Mouse (Mus musculus): Measurements from ENCODE around the gene Erbb2.

Gene Erbb2

DNA sequence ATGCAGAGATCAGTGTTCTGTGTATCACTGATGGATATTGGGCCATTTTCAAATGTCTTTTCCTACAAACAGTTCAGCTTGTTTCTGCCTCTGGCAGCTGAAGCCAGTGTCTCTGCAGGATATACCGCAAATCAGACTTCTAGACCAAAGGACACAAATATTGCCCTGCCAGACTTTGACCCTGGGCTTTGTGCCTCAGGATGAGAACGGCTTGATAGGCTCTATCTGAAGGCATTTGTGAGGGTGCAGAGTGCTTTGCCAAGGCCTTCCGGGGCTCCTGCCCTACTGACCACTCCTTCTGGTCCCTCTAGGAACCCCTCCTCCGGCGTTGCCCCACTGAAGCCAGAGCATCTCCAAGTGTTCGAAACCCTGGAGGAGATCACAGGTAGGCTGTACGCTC lies 14.3 kb downstream of the Erbb2 start:
- no peak for DNase-seq

DNA sequence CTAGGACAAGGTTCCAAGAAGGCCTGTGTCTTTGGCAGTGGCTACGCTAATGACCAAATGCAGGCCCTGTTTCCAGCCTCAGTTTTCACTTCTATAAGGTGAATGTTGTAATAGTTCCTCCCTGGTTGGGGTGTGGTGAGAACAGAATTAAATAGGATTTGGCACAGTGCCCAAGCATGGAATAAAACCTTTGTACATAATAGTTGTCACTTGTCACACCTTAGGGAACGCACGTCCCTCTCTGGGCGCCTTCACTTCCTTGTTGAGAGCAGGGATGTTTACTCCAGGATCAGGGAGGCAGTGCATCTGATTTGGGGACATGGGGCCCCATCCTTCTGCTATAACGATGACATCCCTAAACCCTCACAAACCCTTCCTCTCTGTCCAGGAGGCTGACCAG lies 16.2 kb downstream of the Erbb2 start:
- DNase-seq = no peak

DNA sequence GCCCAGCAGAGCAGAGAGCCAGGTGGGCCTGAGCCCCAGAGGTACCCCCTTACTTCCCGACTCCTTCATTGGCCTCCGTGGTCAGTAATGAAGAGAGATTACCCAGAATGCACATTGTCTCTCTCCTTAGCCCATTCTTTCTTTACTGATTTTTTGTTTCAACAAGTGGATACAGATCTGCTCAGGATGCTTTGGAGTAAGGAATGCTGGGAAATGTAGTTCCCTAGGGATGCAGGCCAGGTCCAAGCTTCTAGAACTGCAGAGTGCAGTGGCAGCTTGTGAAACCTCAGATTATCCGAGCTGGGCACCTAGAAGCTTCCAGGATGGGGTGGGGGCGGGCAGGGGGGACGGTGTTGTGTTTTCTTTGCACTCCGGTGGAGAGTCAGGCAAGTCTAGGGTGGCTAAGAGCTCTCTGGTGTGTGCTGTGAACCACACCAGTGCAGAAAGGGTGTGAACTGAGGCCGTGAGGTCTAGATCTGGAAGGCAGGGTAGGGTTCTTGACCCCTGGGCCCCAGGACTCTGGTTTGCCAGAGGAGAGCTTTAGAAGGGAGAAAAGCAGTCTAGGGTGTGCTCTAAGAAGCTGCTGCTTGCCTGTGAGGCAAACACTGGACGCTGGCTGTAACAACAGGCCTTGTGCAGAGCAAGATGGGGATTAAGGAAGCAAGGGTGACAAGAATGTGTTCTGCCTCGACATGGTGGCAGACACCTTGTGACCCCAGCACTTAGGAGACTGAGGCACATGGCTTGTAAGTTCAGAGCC lies 19.7 kb downstream of the Erbb2 start:
- no peak for DNase-seq

DNA sequence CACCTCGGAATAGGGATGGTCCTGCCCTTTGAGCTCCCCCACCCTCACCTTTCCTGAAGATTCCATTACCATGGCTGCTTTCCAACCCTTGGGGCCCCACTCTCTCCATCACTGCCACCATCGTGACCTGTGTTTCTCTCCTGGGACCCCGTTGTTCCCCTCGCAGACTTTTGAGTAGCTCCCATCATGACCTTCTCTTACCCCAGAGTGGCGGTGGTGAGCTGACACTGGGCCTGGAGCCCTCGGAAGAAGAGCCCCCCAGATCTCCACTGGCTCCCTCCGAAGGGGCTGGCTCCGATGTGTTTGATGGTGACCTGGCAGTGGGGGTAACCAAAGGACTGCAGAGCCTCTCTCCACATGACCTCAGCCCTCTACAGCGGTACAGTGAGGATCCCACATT lies 23.5 kb downstream of the Erbb2 start:
- no peak for DNase-seq

DNA sequence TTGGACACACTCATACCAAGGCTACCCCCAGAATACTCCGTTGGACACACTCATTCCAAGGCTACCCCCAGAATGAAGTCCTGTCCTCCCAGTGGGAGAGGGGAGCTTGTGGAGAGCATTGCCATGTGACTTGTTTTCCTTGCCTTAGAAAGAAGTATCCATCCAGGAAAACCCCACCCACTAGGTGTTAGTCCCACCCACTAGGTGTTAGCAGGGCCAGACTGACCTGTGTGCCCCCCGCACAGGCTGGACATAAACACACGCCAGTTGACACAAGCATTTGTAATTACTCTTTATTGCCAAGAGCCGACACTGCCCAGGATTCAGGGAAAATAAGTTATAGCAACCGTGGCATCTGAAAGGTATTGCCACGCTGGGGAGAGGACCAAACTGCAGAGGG lies 25.2 kb downstream of the Erbb2 start:
- no peak for DNase-seq

DNA sequence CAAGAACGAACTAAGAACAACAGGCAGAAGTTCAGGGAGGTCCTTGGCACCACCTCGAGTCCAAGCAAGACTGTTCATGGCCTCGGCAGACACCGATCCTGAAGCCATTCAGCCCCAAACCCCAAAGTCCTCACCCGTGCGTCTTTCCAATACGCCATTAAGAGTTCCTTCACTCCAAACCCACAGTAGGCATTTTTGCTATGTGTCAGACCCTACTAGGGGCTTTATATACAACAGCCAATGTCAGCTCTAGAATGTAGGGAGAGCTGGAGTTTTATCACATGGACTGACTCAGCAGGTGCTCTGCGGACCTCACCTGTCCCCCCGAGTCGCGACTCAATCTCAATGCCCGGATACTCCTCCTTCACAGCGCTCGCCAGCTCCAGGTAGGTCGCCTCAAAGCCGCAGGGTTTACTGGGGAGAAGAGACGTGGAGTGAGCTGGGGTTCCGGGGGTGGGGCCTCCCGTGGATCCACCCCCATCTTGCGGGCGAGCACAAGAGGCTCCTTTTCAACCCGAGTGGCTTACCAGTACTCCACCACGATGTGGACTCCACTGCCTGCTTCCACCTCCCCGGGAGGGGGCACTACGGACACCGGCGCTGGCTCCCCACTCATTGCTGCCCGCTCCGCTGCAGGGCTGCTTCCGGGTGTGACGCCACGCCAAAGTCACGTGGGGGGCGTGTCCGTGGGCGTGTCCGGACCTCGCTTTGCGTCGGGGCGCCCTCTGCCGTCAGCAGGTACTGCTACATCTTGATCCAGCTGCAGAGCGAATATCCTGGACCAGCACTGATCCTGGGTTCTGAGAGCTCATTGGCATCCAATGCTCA lies 26.3 kb downstream of the Erbb2 start, which contains the start of gene Mien1:
Mien1 (minus strand) TSS at position 661 of the 828 bp plus-strand sequence.
- DNase-seq = peak; percentile 92

DNA sequence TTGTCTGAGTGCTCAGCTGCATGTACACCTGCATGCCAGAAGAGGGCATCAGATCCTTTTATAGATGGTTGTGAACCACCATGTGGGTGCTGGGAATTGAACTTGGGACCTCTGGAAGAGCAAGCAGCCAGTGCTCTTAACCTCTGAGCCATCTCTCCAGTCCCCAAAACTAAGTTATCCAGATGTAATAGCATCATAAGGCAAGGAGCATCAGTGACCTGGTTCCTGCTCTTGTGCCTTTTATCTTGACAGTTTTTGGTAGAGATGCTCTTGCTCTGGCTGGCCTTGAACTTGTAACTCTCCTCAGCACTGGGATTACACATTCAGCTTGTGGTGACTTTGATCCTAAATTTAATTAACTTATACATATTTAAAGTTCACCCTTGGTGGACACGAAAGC lies 31.4 kb downstream of the Erbb2 start:
- no peak for DNase-seq

DNA sequence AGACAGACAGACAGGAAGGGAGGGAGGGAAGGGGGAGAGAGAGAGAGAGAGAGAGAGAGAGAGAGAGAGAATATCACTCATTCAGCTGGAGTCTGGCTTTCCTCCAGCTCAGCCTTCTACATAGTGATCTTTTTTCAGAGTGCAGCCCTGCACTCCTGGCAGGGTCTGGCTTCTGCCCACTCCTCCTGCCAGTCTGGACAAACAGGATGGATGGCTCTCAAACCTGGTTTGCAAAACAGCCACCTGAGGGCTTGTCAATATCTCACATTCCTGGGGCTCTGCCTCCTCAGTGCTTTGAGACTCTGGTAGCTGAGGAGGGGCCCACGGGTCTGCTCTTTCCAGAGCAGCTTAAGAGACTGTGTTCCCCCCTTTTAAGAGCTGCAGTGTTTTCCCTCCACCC lies 33.0 kb downstream of the Erbb2 start:
- no peak for DNase-seq

DNA sequence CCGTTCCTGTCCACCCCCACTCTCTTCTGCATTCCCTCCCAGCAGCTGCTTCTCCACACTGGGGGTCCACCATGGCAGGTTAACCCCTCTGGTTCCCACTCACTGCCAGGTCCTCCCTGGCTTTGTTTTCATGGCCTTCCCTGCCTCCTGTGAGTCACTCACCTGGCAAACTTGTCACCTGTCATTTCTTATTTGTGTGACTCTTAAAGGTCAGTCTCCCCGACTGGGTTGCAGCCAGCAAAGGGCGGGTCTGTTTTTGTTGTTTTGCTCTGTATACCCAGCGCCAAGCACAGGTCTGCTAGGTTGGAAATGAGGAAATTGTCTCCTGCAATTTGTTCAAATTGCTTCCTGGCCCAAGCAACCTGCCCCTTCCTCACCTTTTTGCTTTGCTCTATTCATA lies 33.4 kb downstream of the Erbb2 start:
- DNase-seq = no peak

DNA sequence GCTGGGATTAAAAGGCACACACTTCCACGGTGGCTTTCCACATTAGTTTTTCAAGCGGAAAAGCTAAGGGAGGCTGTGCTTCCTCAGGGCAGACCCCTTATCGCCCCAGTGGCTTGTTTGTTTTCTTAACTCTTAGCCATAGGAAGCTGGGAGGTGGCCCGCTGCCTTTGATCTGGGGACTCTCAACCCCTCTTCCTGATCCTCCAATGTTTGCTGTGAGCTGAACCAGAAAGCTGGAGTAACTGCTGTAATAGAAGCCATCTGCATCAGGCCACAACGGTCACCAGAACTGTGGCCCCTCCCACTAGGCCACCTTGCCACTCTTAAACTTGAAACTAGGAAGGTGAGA lies 33.9 kb downstream of the Erbb2 start, which contains the start of gene Grb7:
Grb7 (plus strand) TSS at position 182 of the 349 bp plus-strand sequence.
- no peak for DNase-seq

DNA sequence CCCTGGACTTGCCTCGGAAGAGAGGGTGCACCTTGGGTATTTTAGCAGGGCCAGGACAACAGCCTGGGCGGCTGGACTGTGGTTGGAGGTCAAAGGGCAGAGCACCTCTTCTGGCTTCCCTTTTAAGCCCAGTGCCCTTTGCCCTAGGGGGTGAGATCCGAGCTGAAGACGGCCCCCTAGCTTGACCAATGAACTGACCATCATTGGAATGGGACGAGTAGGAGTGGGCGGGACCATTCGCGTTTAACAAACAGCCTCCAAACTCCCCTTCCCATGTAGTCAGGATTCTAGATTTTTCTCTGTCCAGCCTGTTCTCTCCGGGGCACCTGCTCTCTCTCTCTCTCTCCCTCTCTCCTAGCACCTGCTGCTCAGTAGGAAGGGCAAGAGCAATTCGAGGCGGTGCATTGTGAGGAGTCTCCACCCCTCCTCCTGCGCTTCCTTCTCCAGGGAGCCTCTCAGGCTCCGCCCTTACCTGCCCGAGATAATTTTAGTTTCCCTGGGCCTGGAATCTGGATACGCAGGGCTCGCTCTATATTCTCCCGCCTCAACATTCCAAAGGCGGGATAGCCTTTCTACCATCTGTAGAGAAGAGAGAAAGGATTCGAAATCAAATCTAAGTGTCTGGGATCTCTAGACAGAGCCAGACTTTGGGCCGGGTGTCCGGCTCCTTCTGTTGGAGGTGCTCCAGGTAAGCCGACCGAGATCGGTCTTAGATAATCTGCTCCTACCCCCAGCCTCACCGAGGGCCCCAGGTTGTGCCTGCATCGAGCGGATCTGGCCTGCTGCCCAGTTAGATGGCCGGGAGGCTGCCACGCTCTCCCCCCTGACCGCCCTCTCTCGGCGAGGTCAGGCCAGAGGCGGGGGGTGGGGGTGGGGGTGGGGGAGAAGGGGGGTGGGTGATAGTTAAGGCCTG lies 34.5 kb downstream of the Erbb2 start:
- no peak for DNase-seq

DNA sequence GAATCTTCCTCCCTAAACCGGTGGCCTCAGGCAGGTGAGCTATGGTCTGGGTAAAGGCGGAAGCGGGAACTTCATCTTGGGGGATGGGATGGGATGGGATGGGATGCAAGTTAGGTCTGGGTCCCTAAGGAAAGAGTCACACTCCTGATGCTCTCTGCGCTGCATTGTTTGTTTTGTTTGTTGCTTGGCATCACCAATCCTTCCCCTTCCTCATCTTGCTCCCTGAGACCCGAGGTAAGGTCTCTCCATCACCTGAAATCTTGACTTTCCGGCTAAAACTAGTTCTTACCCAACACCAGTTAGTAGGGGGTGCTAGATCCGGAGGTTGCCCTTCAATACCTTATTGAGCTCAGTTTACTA lies 35.2 kb downstream of the Erbb2 start:
- DNase-seq = no peak

DNA sequence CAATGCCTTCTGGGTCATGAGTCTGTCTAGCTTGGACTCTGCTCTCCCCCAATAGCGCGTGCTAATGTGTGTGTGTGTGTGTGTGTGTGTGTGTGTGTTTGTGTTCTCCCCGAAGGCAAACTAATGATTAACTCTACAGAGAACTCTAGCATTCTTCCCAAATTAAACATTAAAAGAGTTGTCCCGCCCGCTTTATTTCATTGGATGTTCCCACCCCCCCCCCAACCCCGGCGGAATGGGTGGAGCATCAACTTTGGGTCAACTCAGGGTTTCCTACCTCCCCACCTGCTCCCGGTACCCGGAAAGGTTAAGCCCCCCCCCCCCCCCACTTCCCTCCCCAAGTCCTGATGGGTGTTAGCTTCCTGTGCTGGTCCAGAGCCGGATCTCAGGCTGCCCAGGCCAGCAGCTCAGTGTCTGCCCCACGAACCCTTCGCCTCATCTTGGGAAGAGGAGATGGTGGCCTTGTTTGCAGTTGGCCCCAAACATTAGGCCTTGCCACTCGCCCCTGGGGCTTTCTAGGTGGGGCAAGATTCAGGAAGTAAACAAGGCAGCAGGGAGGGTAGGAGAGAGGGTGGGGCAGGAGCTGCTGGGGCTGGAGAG lies 36.0 kb downstream of the Erbb2 start:
- DNase-seq = no peak

DNA sequence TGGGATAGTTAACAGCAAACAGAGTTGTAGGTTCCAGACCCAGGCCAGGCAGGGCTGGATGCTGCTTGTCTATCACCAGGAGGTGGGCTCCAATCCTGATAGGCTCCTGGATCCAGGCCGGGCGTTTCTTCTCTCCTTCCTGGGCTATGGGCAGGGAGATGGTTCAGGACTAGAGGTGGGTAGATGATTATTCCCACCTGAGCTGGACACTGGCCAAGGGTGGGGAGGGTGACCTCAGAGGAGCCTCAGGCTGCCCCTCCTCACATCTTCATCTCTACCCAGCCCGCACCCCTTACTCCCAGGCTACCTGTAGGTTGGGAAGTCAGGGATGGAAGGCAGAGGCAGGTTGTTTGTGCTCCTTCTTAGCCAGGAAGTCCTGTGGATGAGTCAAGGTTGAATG lies 37.1 kb downstream of the Erbb2 start:
- DNase-seq = no peak

DNA sequence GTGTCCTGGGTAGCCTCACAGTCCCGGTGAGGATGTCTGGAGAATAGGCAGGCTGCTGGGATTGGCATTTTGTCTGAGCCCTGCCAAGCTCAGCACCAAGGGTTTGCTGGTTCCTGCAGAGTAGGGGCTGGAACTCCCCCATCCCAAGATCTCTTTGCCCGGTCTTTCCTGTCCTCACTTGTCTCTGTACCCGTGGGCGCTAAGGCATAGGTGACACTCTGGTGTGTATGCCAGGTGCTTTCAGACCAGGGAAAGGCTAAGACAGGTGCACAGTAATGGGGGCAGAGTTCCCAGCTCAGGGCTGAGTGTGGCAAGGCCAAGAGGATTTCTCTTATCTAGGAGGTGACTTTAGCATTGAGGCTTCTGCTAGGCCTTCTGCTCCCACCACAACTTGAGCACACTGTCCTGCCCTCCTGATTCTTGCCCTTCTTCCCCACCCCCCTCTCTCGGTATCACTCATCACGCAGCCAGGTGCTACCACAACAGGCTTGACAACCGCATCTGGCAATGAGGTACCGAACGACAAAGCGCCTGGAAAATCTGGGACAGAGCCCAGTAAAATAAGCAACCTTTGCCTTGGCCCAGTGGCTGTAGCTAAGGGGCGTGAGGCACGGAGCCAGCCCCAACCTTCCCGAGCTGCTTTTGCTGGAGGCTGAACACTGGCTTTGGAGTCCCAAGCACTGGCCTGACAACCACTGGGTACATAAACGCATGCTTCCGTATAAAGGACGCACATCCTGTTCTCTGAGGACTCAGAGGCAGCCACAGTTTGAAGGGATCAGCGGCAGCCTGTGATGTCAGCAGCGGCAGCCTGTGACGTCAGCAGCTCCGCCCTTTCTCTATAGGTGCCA lies 37.9 kb downstream of the Erbb2 start:
- no peak for DNase-seq

DNA sequence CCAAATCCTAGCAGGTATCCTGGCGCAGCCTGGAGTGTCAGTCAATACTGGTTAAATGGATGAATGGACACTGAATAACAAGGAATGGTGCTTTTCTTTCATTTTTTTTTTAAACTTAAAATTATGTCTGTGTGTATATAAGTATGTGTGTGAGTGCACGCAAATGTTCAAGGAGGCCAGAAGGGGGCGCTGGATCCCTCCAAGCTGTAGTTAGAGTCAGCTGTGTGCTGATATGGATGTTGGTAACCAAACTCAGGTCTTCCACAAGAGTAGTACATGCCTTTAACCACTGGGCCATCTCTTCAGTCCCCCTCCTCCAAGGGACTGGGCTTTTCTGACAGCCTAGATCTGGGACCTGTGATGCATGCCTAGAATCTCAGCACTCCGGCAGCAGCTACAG lies 43.2 kb downstream of the Erbb2 start:
- no peak for DNase-seq

DNA sequence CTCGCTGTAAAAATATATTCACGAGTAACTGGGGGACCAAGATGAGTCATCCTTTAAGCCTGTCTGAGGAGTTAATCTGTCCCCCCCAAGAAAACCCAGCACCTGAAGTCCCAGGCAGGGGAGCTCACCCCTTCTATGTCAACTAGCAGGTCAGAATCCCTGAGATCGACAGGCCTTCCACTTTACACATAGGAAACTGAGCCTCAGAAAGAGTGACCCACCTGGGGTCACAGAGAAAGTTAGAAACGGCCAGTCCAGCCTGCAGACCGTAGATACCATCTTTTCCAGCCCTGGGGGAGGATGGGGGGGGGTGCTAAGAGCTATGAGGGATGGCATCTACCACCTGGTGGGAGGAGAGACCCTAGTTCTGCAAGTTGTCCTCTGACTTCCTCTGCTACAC lies 44.3 kb downstream of the Erbb2 start:
- DNase-seq = no peak

DNA sequence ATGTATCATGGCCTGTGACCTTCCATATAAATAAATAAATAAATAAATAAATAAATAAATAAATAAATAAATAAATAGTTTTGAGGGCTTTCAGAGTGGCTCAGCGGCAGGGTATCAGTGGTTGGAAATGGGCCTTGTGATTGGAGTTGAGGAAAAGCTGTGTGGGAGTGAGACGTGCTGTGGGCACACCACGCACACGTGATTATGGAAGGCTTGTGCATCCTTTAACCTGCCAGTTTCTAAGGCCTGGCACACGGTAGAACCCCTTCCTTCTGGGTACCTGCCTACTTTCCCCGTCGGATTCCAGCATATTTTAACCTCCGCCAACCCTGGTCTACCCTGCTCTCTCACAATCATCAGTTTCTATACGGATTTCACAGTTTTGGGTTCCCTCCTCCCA lies 44.7 kb downstream of the Erbb2 start:
- no peak for DNase-seq

DNA sequence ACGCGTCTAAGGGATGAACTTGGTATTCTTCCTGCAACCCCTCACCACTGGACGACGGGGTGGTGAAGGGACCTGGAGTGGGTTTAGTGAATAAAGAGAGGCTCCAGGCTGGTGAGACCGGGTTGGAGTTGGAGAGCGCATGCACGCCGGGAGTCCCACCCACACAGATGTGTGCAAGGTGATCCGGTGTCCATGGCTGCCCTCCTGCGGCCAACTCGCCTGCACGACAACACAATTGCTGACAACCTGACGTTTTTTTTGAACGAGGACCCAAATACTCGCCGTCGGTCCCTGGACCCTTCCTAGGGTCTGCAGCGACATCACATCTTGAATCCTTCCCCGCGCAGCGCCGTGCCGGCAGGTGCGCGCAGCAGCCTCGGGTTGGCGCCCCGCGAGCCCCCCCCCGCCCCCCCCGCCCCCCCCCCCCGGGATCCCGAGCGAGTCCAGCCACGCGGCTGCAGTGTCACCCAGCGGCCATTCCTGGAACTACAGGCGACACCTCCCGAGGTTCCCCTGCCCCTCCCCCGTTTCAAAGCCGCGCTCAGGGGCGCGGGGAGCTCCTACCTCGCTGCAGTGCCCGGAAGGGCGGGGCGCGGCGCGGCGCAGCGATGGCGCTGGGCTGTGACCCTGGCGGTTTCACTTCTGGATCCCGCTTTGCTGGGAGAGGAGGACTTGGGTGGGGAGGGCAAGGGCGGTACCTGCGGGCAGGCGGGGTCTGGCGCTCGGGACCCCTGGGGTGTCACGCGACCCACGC lies 45.3 kb downstream of the Erbb2 start:
- DNase-seq = peak; percentile 62

DNA sequence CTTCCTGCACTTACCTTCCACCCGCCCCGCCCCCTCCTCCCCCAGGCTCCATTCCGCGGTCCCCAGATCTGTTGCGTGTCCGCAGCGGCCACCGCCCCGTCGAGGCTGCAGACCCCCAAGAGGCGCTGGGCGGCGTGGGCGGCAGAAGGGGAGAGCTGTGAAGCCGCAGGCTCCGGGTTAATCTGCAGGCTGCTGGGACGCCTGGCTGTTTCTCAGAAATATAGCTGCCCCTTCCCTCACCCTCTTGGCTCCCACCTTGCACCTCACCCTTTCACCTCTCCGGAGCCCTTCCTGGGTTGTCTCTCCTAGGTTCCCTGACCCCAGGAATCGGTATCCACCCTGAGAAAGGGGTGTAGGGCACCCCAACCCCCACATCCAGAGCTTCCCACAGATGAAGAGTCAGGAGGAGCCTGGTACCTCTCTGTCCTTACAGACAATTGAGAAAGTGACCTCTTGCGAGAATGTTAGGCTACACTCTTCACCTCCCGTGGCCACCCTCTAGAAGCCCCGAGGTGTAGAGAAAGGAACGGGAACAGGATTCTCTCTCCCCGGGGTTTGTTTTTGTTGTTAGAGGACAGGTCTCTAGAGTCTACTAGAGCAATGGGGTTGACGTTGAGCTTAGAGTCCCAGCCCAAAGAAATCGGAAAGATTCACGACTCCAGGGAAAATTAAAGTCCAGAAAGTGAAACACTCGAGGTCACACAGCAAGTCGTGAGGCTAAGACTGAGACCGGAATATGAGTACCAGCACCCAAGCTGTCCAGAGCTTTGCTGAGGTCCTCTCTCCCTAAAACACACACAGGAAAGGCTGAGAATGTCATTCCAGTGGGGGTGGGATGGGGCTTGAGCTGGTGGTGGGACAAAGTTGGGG lies 46.1 kb downstream of the Erbb2 start:
- DNase-seq = no peak

All from layer of hippocampus, adult 9-11 months (tissue).